Mouse (Mus musculus): ENCODE measurements around the gene Mlx. TPM values are rescaled to one million over a fixed set of nuclear protein-coding genes. Genes with fewer than 3 reads are reported as not detected.

Mlx gene
- polyA plus RNA-seq, 1 experiment from 2014 or later, result 60.5 TPM

GRCm38 (mm10) chr11:101069391-101070188, 17.5 kb upstream of the Mlx start, which contains the start of gene Naglu:
Gene Naglu, plus strand, starts transcription at chr11:101070012.
- Histone ChIP-seq H3K9me3 (no peaks in the 10 kb centered on the region), H3K27ac (replicated peaks) (0 out of 2 replicates have a peak within 1 kb of the TSS, but pooled peaks have one; percentile 20), H3K9ac (replicated peaks) (peak within 1 kb of the TSS; percentile 80), H3K4me2 (replicated peaks) (peak within 1 kb of the TSS; percentile 99), H3K4me3 (peak within 1 kb of the TSS; percentile 85), H3K4me1 (peaks cover 18% of the 10 kb centered on the region), H3K36me3 (no peaks in the 10 kb centered on the region), H3K27me3 (peaks cover 28% of the 10 kb centered on the region)
- WGBS, result 4% methylated on average over 35 of the region's 35 CpGs
- peak; percentile 92 for ATAC-seq (ENCODE audit: low FRiP score, low read depth)

GRCm38 (mm10) chr11:101070189-101070527, 16.9 kb upstream of the Mlx start:
- WGBS, result under 1% methylated on average over 36 of the region's 36 CpGs
- peaks cover 28% of the 10 kb centered on the region for H3K27me3 ChIP-seq
- peak overlapping the region; percentile 85 for H3K4me3 ChIP-seq
- H3K9ac ChIP-seq (replicated peaks), result peak overlapping the region; percentile 80
- H3K27ac ChIP-seq (replicated peaks), result 0 out of 2 replicates have a peak overlapping the region, but pooled peaks have one; percentile 20
- H3K4me2 ChIP-seq (replicated peaks), result peak overlapping the region; percentile 99
- peaks cover 18% of the 10 kb centered on the region for H3K4me1 ChIP-seq
- H3K36me3 ChIP-seq, result no peaks in the 10 kb centered on the region
- ATAC-seq (ENCODE audit: low FRiP score, low read depth), result peak; percentile 65
- H3K9me3 ChIP-seq, result no peaks in the 10 kb centered on the region

GRCm38 (mm10) chr11:101070987-101071386, 16.1 kb upstream of the Mlx start:
- H3K4me1 ChIP-seq, result peaks cover 18% of the 10 kb centered on the region
- peak overlapping the region; percentile 99 for H3K4me2 ChIP-seq (replicated peaks)
- H3K27me3 ChIP-seq, result peaks cover 28% of the 10 kb centered on the region
- 77% methylated on average over 6 of the region's 6 CpGs for WGBS
- peak overlapping the region; percentile 85; the same call in 1 of the 2 replicates for H3K4me3 ChIP-seq
- H3K9me3 ChIP-seq, result no peaks in the 10 kb centered on the region
- H3K9ac ChIP-seq (replicated peaks), result peak overlapping the region; percentile 80; the same call in 1 of the 2 replicates
- no peaks in the 10 kb centered on the region for H3K36me3 ChIP-seq
- no peak for ATAC-seq (ENCODE audit: low FRiP score, low read depth)
- no peak overlapping the region for H3K27ac ChIP-seq (replicated peaks)

- no peak overlapping the region for H3K4me3 ChIP-seq
- 73% methylated on average over 14 of the region's 14 CpGs for WGBS
- peaks cover 17% of the 10 kb centered on the region for H3K4me1 ChIP-seq
- H3K9me3 ChIP-seq, result no peaks in the 10 kb centered on the region
- H3K27ac ChIP-seq (replicated peaks), result no peak overlapping the region
- H3K36me3 ChIP-seq, result peaks cover 4% of the 10 kb centered on the region; the same call in 1 of the 2 replicates
- no peak overlapping the region for H3K9ac ChIP-seq (replicated peaks)
- no peak overlapping the region for H3K4me2 ChIP-seq (replicated peaks)
- H3K27me3 ChIP-seq, result peaks cover 37% of the 10 kb centered on the region
- ATAC-seq (ENCODE audit: low FRiP score, low read depth), result no peak
Measured at GRCm38 (mm10) chr11:101071810-101072428, 15.2 kb upstream of the Mlx start.

GRCm38 (mm10) chr11:101078121-101078520, 9.0 kb upstream of the Mlx start, which contains the start of gene Hsd17b1:
Gene Hsd17b1, plus strand, starts transcription at chr11:101078411.
- no peak for ATAC-seq (ENCODE audit: low FRiP score, low read depth)
- Histone ChIP-seq H3K4me3 (no peak within 1 kb of the TSS), H3K9ac (replicated peaks) (no peak within 1 kb of the TSS), H3K9me3 (no peaks in the 10 kb centered on the region), H3K27me3 (peaks cover 56% of the 10 kb centered on the region), H3K27ac (replicated peaks) (no peak within 1 kb of the TSS), H3K4me1 (peaks cover 11% of the 10 kb centered on the region), H3K4me2 (replicated peaks) (no peak within 1 kb of the TSS), H3K36me3 (peaks cover 4% of the 10 kb centered on the region; the same call in 1 of the 2 replicates)
- WGBS, result 66% methylated on average over 9 of the region's 9 CpGs

- Histone ChIP-seq H3K9me3 (no peaks in the 10 kb centered on the region), H3K4me3 (no peak overlapping the region), H3K4me2 (replicated peaks) (no peak overlapping the region), H3K27ac (replicated peaks) (no peak overlapping the region), H3K9ac (replicated peaks) (no peak overlapping the region), H3K27me3 (peaks cover 56% of the 10 kb centered on the region), H3K4me1 (peaks cover 17% of the 10 kb centered on the region), H3K36me3 (peaks cover 4% of the 10 kb centered on the region; the same call in 1 of the 2 replicates)
- 3% methylated on average over 26 of the region's 27 CpGs for WGBS
- ATAC-seq (ENCODE audit: low FRiP score, low read depth), result no peak
Measured at GRCm38 (mm10) chr11:101079746-101080145, 7.3 kb upstream of the Mlx start.

- WGBS, result 67% methylated on average over 5 of the region's 5 CpGs
- no peak overlapping the region for H3K27ac ChIP-seq (replicated peaks)
Measured at GRCm38 (mm10) chr11:101080421-101080820, 6.7 kb upstream of the Mlx start.

GRCm38 (mm10) chr11:101081659-101082058, 5.4 kb upstream of the Mlx start:
- Histone ChIP-seq H3K4me1 (peaks cover 28% of the 10 kb centered on the region), H3K36me3 (peaks cover 3% of the 10 kb centered on the region; the same call in 1 of the 2 replicates), H3K27me3 (peaks cover 50% of the 10 kb centered on the region), H3K9me3 (no peaks in the 10 kb centered on the region), H3K9ac (replicated peaks) (peak overlapping the region; percentile 94), H3K27ac (replicated peaks) (peak overlapping the region; percentile 84), H3K4me3 (peak overlapping the region; percentile 83), H3K4me2 (replicated peaks) (peak overlapping the region; percentile 98)
- WGBS, result 5% methylated on average over 10 of the region's 10 CpGs
- ATAC-seq (ENCODE audit: low FRiP score, low read depth), result no peak

More at GRCm38 (mm10) chr11:101080421-101080820, 6.7 kb upstream of the Mlx start:
- Histone ChIP-seq H3K36me3 (peaks cover 4% of the 10 kb centered on the region; the same call in 1 of the 2 replicates), H3K9me3 (no peaks in the 10 kb centered on the region), H3K4me1 (peaks cover 17% of the 10 kb centered on the region), H3K27me3 (peaks cover 56% of the 10 kb centered on the region), H3K4me2 (replicated peaks) (no peak overlapping the region), H3K4me3 (no peak overlapping the region), H3K9ac (replicated peaks) (no peak overlapping the region)
- no peak for ATAC-seq (ENCODE audit: low FRiP score, low read depth)

GRCm38 (mm10) chr11:101082208-101083082, 4.6 kb upstream of the Mlx start, which contains the start of gene Coasy:
Gene Coasy, plus strand, starts transcription at chr11:101082565.
- ATAC-seq (ENCODE audit: low FRiP score, low read depth), result peak; percentile 93
- 0 out of 2 replicates have a peak, but pooled peaks cover 2% of the 10 kb centered on the region for H3K36me3 ChIP-seq
- WGBS, result under 1% methylated on average over 51 of the region's 51 CpGs
- H3K9ac ChIP-seq (replicated peaks), result peak within 1 kb of the TSS; percentile 94
- no peaks in the 10 kb centered on the region for H3K9me3 ChIP-seq
- H3K4me3 ChIP-seq, result peak within 1 kb of the TSS; percentile 83
- peaks cover 30% of the 10 kb centered on the region for H3K4me1 ChIP-seq
- peaks cover 42% of the 10 kb centered on the region for H3K27me3 ChIP-seq
- H3K27ac ChIP-seq (replicated peaks), result peak within 1 kb of the TSS; percentile 84
- H3K4me2 ChIP-seq (replicated peaks), result peak within 1 kb of the TSS; percentile 98

- H3K36me3 ChIP-seq, result 0 out of 2 replicates have a peak, but pooled peaks cover 2% of the 10 kb centered on the region
- H3K4me2 ChIP-seq (replicated peaks), result peak overlapping the region; percentile 98
- peak overlapping the region; percentile 94 for H3K9ac ChIP-seq (replicated peaks)
- 37% methylated on average over 19 of the region's 19 CpGs for WGBS
- peaks cover 34% of the 10 kb centered on the region for H3K27me3 ChIP-seq
- H3K4me3 ChIP-seq, result peak overlapping the region; percentile 83
- no peak for ATAC-seq (ENCODE audit: low FRiP score, low read depth)
- H3K4me1 ChIP-seq, result peaks cover 38% of the 10 kb centered on the region
- H3K27ac ChIP-seq (replicated peaks), result peak overlapping the region; percentile 84
- no peaks in the 10 kb centered on the region for H3K9me3 ChIP-seq
Measured at GRCm38 (mm10) chr11:101083083-101083697, 3.9 kb upstream of the Mlx start.

- Histone ChIP-seq H3K9ac (replicated peaks) (no peak overlapping the region), H3K4me2 (replicated peaks) (no peak overlapping the region), H3K4me1 (peaks cover 42% of the 10 kb centered on the region), H3K27ac (replicated peaks) (no peak overlapping the region), H3K9me3 (no peaks in the 10 kb centered on the region), H3K27me3 (peaks cover 24% of the 10 kb centered on the region), H3K4me3 (no peak overlapping the region), H3K36me3 (peaks cover 12% of the 10 kb centered on the region; the same call in 1 of the 2 replicates)
- no peak for ATAC-seq (ENCODE audit: low FRiP score, low read depth)
- 84% methylated on average over 14 of the region's 14 CpGs for WGBS
Measured at GRCm38 (mm10) chr11:101084246-101084645, 2.8 kb upstream of the Mlx start.
